Mouse (Mus musculus) adrenal gland, adult 2 months (tissue): ENCODE data around the gene Dnmt3b. TPM values are rescaled to one million over a fixed set of nuclear protein-coding genes. Genes with fewer than 3 reads are reported as not detected.
"Not testable (repeated sequence)": the region's sequence is repeated elsewhere in the genome, so short reads cannot be mapped to it uniquely, and the experiment has no call there.

Source experiments
- DNase-seq: peaks from one replicate; pipeline ENCODE4 v3.0.0; 2021
- polyA plus RNA-seq: library from polyadenylated mRNA; depleted of rRNA; stranded (reverse); fragments of >200 nt; gene quantifications from 2 replicates; pipeline ENCODE4 v1.2.3, GENCODE M21; 2012; rRNA removed
- total RNA-seq, 2 experiments: library from RNA; stranded (reverse); gene quantifications; 2 replicates each; pipeline ENCODE4 v1.2.3; 2021

Gene Dnmt3b
- total and polyA plus RNA-seq, 3 experiments = 1.4 to 1.9 (median 1.7) TPM

DNA sequence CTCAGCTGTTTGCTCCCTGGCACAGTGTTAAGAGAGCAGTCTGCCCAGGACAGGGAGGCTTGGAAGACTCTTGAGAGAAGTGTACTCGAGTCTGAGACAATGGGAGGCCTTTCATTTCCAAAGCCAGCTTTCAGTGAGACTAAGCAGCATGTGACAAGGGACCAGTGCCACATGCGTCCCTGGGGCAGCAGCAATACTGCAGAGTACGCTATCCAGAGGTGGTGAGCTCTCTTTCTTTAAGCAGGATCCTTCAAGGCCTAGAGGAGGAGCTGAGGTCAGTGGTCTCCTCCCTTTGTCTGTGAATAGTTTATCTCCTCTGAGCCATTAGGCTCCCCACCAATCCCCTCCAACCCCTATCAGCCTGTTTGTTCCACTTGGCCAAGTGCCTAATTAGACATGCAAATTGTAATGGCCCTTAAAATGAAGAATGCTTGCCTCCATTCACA is 63.4 kb downstream of the Dnmt3b start:
- no peak for DNase-seq

DNA sequence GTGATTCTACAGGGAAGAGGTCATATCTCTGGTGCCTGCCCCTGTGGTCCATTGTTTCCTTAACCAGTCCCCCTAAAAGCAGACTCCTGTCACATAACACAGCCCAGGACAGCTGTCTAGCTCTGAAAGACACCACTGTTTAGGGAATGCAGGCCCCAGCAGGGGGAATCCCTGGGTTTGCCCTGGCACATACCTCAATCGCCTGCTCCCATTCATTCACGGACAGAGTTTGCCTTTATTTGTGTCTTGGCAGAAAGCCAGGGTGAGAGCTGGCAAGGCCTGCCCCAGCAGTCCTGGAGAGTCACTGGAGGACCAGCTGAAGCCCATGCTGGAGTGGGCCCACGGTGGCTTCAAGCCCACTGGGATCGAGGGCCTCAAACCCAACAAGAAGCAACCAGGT is 64.0 kb downstream of the Dnmt3b start:
- peak; percentile 61 for DNase-seq

DNA sequence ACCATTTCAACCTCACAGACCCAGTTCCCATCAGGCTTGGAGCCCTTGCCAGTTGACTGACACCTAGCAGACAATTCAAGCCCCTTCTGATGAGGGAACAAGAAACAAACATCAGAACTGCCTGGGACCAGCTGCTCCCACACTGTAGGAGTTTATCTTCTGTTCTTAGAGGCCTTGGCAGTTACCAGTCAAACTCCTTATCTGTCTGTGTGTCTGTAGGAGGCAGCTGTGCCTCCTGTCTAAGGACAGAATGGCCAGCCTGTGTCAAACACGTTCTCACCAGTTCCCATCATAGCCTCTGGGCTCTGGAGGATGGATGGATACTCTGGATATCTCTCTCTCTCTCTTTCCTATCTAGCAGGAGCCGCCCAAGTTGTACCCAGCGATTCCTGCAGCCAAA is 68.6 kb downstream of the Dnmt3b start:
- not testable (repeated sequence) for DNase-seq

DNA sequence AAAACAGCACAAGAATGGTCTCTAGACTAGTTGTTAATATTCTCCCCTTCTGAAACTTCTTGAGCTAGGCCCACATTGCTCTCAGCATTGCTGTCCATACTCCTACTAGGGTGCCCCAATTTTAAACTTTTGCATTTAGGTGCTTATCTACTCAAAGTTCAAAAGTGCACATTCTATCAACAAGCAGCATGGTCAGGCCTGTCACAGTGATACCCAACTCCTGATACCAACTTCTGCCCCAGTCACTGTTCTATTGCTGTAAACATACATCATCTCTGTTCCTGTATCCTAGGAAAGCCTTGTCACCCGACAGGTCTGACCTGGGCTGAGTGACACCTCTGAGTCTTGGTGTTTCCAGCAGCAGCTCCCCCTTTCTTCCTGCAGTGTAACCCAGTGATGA is 73.8 kb downstream of the Dnmt3b start:
- DNase-seq = no peak

DNA sequence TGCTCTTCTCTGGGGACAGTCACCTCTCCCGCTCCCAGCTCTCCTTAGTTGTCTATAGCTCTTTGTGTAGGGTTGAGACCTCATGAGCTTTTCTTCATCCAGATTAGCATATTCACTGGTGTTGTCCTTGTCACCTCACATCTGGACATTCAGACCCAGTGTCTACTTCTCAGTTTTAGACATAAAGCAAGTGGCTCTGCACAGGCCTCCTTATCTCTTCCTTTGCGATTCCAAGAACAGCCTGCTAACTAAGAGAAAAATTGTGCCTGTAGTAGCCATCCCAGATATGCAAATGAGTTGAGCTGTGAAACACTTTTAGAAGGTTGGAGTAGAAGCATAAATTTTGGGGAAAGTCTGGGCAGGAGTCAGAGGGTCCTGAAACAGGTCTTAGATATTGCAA is 75.2 kb downstream of the Dnmt3b start:
- no peak for DNase-seq

- no peak for DNase-seq
Observed at GRCm38 (mm10) chr2:153724871-153725270, 75.6 kb downstream of the Dnmt3b start.

DNA sequence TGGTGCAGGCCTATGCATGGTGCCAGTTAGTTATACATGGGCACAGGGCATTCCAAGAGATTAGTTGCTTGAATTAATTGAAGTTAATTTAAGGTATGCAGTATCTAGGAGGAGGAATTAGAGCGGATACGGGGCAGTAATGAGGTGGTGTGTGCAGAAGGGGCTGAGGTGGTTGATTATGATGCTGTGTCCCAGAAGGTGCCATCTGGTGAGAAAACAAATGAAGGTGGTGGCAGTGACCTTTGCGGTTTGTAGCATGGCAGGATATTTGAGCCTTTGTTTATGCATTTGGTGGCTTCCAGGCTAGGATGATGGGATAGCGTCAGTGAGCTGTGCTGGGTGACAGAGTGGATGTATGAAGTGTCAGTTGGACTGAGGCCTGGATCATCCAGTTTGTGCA is 76.0 kb downstream of the Dnmt3b start:
- no peak for DNase-seq

- no peak for DNase-seq
Observed at GRCm38 (mm10) chr2:153734033-153734432, 84.8 kb downstream of the Dnmt3b start.

Other genes with a start within 250 kb of the Dnmt3b start
- gene 4930404H24Rik, start 156.7 kb upstream of the Dnmt3b start, total RNA-seq = not detected
- not detected in 2 replicates for gene 4930404H24Rik, start 156.7 kb upstream of the Dnmt3b start, polyA plus RNA-seq
- 10 to 100 TPM; 11.5 to 16.4 TPM for gene Nol4l, start 119.5 kb upstream of the Dnmt3b start, total RNA-seq
- 6.5 and 9.2 TPM in 2 replicates for gene Nol4l, start 119.5 kb upstream of the Dnmt3b start, polyA plus RNA-seq
- 10 to 100 TPM; 32.3 to 37.0 TPM for gene Commd7, start 16.7 kb upstream of the Dnmt3b start, total RNA-seq
- gene Commd7, start 16.7 kb upstream of the Dnmt3b start, polyA plus RNA-seq = 21.9 and 28.9 TPM in 2 replicates
- not detected for gene Dnmt3c, start 47.2 kb downstream of the Dnmt3b start, total RNA-seq
- gene Dnmt3c, start 47.2 kb downstream of the Dnmt3b start, polyA plus RNA-seq = 0.06 TPM in 1 of 2 replicates, not detected in the other
- 100 to 1,000 TPM in 1 of 2 experiments, 10 to 100 TPM in 1; 92.7 to 100 TPM for gene Mapre1, start 91.8 kb downstream of the Dnmt3b start, total RNA-seq
- 2.4 and 3.0 TPM in 2 replicates for gene Mapre1, start 91.8 kb downstream of the Dnmt3b start, polyA plus RNA-seq
- under 1 TPM in 1 of 2 experiments, not detected in 1; 0.20 TPM for gene Efcab8, start 130.5 kb downstream of the Dnmt3b start, total RNA-seq
- gene Efcab8, start 130.5 kb downstream of the Dnmt3b start, polyA plus RNA-seq = 0.46 and 1.6 TPM in 2 replicates
- not detected for gene Sun5, start 221.6 kb downstream of the Dnmt3b start, total RNA-seq
- not detected in 2 replicates for gene Sun5, start 221.6 kb downstream of the Dnmt3b start, polyA plus RNA-seq
- under 1 TPM in 1 of 2 experiments, not detected in 1; 0.17 TPM for gene Bpifb2, start 225.6 kb downstream of the Dnmt3b start, total RNA-seq
- gene Bpifb2, start 225.6 kb downstream of the Dnmt3b start, polyA plus RNA-seq = not detected in 2 replicates